Mouse (Mus musculus) liver, embryonic 16.5 days (tissue): ENCODE data around the gene Parva. TPM values are rescaled to one million over a fixed set of nuclear protein-coding genes. Genes with fewer than 3 reads are reported as not detected.
A peak's percentile ranks its signal among the peaks of the same experiment; 100 is the strongest.

Source experiments
- ATAC-seq: fragments of 200-750 bp; cut with Nextera tagmentation; 2 replicates; pipeline ENCODE4 v1.8.0; 2017; ENCODE audit warnings: low read depth, mild to moderate bottlenecking, moderate number of reproducible peaks, moderate library complexity
- H3K27ac ChIP-seq: fragments of 300-500 bp; sonication (generic); 2 replicates; pipeline ENCODE4 v1.5.1; 2014; ENCODE audit warnings: mild to moderate bottlenecking, low read length
- H3K27me3 ChIP-seq: fragments of 300-500 bp; sonication (generic); 2 replicates; pipeline ENCODE4 v1.6.1; 2014; ENCODE audit warnings: low read depth, low read length, mixed read lengths; ENCODE audit not compliant: control insufficient read depth, insufficient read depth
- H3K36me3 ChIP-seq: fragments of 300-500 bp; sonication (generic); 2 replicates; pipeline ENCODE4 v1.6.1; 2014; ENCODE audit warnings: mild to moderate bottlenecking; ENCODE audit not compliant: control insufficient read depth, insufficient read depth
- H3K4me1 ChIP-seq: fragments of 300-500 bp; sonication (generic); 2 replicates; pipeline ENCODE4 v1.6.1; 2014; ENCODE audit warnings: low read depth, low read length, mixed read lengths; ENCODE audit not compliant: control insufficient read depth
- H3K4me2 ChIP-seq: fragments of 300-500 bp; sonication (generic); 2 replicates; pipeline ENCODE4 v1.6.1; 2014; ENCODE audit warnings: low read depth, low read length, mixed read lengths
- H3K4me3 ChIP-seq: fragments of 300-500 bp; sonication (generic); 2 replicates; pipeline ENCODE4 v1.5.1; 2014; ENCODE audit warnings: low read depth, mild to moderate bottlenecking, low read length
- H3K9ac ChIP-seq: fragments of 300-500 bp; sonication (generic); 2 replicates; pipeline ENCODE4 v1.6.1; 2014; ENCODE audit warnings: low read depth, low read length
- H3K9me3 ChIP-seq: fragments of 300-500 bp; sonication (generic); replicated peaks from 2 replicates; pipeline ENCODE4 v1.6.1; 2016; ENCODE audit warnings: low read length; ENCODE audit not compliant: control insufficient read depth
- whole genome bisulfite sequencing: fragments of 180-500 bp; shearing (Covaris S2); extraction: QIAGEN DNeasy Blood & Tissue Kit; methylation state at CpG from one replicate; pipeline ENCODE4 v1.1.7; 2014; ENCODE audit not compliant: insufficient replicate concordance; 5-methylcytosine and 5-hydroxymethylcytosine counted together
- polyA plus RNA-seq: library from polyadenylated mRNA; unstranded; fragments of >200 nt; fragmentation: Nextera tagmentation; extraction: Ambion mirVana; gene quantifications from 2 replicates; pipeline ENCODE4 v1.2.1, GENCODE M21; 2015

Parva gene
- 8.0 and 9.2 TPM in 2 replicates for polyA plus RNA-seq

- Histone ChIP-seq H3K4me1 (no peaks in the 10 kb centered on the region), H3K9ac (peak within 1 kb of the TSS; percentile 61), H3K9me3 (no peaks in the 10 kb centered on the region), H3K36me3 (no peaks in the 10 kb centered on the region), H3K27ac (peak within 1 kb of the TSS; percentile 34; the same call in 1 of the 2 replicates), H3K4me3 (peak within 1 kb of the TSS; percentile 60), H3K27me3 (no peaks in the 10 kb centered on the region; the same call in 1 of the 2 replicates), H3K4me2 (peak within 1 kb of the TSS; percentile 35)
- 3% methylated on average over 45 of the region's 49 CpGs for WGBS
- no peak for ATAC-seq
Observed at GRCm38 (mm10) chr7:112427357-112428157, at the start of gene Parva. TSS of gene Parva (plus strand) at chr7:112427505.

GRCm38 (mm10) chr7:112378056-112378455 lies 49.2 kb upstream of the Parva start:
- Histone ChIP-seq H3K9me3 (no peaks in the 10 kb centered on the region), H3K4me2 (no peak overlapping the region), H3K4me3 (no peak overlapping the region), H3K27me3 (no peaks in the 10 kb centered on the region), H3K9ac (no peak overlapping the region), H3K4me1 (no peaks in the 10 kb centered on the region), H3K36me3 (no peaks in the 10 kb centered on the region), H3K27ac (no peak overlapping the region)
- WGBS: 61% methylated on average over 5 of the region's 5 CpGs
- ATAC-seq: no peak

- Histone ChIP-seq H3K9ac (no peak overlapping the region), H3K4me2 (no peak overlapping the region), H3K4me3 (no peak overlapping the region), H3K36me3 (no peaks in the 10 kb centered on the region), H3K9me3 (no peaks in the 10 kb centered on the region), H3K27ac (no peak overlapping the region), H3K4me1 (no peaks in the 10 kb centered on the region), H3K27me3 (no peaks in the 10 kb centered on the region)
- 57% methylated on average over 5 of the region's 5 CpGs for WGBS
- ATAC-seq: no peak
Observed at GRCm38 (mm10) chr7:112378476-112378875, 48.8 kb upstream of the Parva start.

- H3K9me3 ChIP-seq: no peaks in the 10 kb centered on the region
- H3K9ac ChIP-seq: no peak overlapping the region
- no peaks in the 10 kb centered on the region for H3K36me3 ChIP-seq
- no peak overlapping the region for H3K27ac ChIP-seq
- 47% methylated on average over 5 of the region's 5 CpGs for WGBS
- ATAC-seq: peak; percentile 62
- no peak overlapping the region for H3K4me2 ChIP-seq
- no peaks in the 10 kb centered on the region for H3K4me1 ChIP-seq
- no peaks in the 10 kb centered on the region for H3K27me3 ChIP-seq
- no peak overlapping the region for H3K4me3 ChIP-seq
Observed at GRCm38 (mm10) chr7:112386521-112386920, 40.8 kb upstream of the Parva start.

GRCm38 (mm10) chr7:112387876-112388275 lies 39.4 kb upstream of the Parva start:
- 44% methylated on average over 5 of the region's 5 CpGs for WGBS
- Histone ChIP-seq H3K9ac (no peak overlapping the region), H3K4me2 (no peak overlapping the region), H3K27ac (no peak overlapping the region), H3K27me3 (no peaks in the 10 kb centered on the region), H3K4me1 (no peaks in the 10 kb centered on the region), H3K9me3 (no peaks in the 10 kb centered on the region), H3K36me3 (no peaks in the 10 kb centered on the region), H3K4me3 (no peak overlapping the region)
- ATAC-seq: peak; percentile 61; the same call in 1 of the 2 replicates

GRCm38 (mm10) chr7:112388363-112388875 lies 38.9 kb upstream of the Parva start:
- H3K27ac ChIP-seq: no peak overlapping the region
- no peak overlapping the region for H3K4me3 ChIP-seq
- no peaks in the 10 kb centered on the region for H3K27me3 ChIP-seq
- H3K9me3 ChIP-seq: no peaks in the 10 kb centered on the region
- H3K36me3 ChIP-seq: no peaks in the 10 kb centered on the region
- WGBS: 27% methylated on average over 5 of the region's 5 CpGs
- no peak overlapping the region for H3K9ac ChIP-seq
- no peak; the same call in 1 of the 2 replicates for ATAC-seq
- H3K4me2 ChIP-seq: no peak overlapping the region
- H3K4me1 ChIP-seq: no peaks in the 10 kb centered on the region

GRCm38 (mm10) chr7:112389611-112390251 lies 37.6 kb upstream of the Parva start:
- Histone ChIP-seq H3K9ac (no peak overlapping the region), H3K4me3 (no peak overlapping the region), H3K27me3 (no peaks in the 10 kb centered on the region), H3K4me2 (no peak overlapping the region), H3K9me3 (no peaks in the 10 kb centered on the region), H3K27ac (no peak overlapping the region), H3K36me3 (no peaks in the 10 kb centered on the region), H3K4me1 (no peaks in the 10 kb centered on the region)
- 46% methylated on average over 6 of the region's 6 CpGs for WGBS
- no peak for ATAC-seq

- no peak overlapping the region for H3K4me3 ChIP-seq
- H3K27ac ChIP-seq: no peak overlapping the region
- 40% methylated on average over 11 of the region's 11 CpGs for whole genome bisulfite sequencing
- no peaks in the 10 kb centered on the region for H3K9me3 ChIP-seq
- no peaks in the 10 kb centered on the region for H3K4me1 ChIP-seq
- no peak overlapping the region for H3K4me2 ChIP-seq
- no peak for ATAC-seq
- no peak overlapping the region for H3K9ac ChIP-seq
- no peaks in the 10 kb centered on the region for H3K36me3 ChIP-seq
- H3K27me3 ChIP-seq: no peaks in the 10 kb centered on the region
Observed at GRCm38 (mm10) chr7:112390252-112390936, 36.9 kb upstream of the Parva start.
